Mouse (Mus musculus): ENCODE results near the gene Akr1a1.
A peak's percentile ranks its signal among the peaks of the same experiment; 100 is the strongest.
"Not testable (repeated sequence)": the region's sequence is repeated elsewhere in the genome, so short reads cannot be mapped to it uniquely, and the experiment has no call there.

Gene Akr1a1

DNA sequence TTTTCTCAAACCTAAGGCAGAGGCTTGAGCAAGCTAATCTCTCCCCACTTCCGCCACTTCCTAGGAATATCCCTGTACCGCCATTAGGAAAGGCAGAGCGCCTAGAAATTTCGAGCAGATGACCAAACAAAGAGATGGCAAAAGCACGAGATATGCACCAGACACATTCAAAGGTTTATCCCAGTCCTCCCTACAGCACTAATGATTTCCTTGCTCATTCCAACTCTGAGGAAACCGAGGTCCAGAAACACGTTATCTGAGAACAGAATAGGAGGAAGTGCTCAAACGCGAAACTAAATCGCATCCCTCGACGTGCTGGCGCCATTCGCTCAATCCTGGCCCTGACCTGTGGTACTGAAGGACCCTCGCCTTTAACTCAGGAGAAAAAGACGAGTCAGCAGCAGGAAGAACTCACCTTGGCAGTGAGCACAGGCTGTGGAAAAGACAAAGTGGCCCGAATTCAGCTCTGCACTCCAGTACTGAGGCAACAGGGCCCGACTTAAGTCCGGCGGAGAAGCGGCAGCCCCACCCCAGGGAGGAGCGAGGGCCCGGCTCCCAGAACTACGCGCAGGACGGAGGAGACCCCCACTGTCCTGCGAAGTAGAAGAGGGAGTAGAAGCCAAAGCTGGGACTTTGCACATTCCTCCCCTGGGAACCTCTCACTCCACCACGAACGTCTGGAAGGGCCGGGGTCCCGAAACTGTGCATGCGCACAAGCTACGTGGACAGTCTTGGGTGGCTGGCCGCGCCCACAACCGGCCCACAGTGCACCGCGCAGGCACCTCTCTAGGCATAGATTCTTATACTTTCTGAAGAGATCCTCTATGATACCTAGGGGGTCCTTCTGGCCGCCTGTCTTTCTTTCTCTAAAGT lies at the start of gene Akr1a1:
Akr1a1 (minus strand) TSS at position 757 of the 873 bp plus-strand sequence.
- peak; percentile 95 for DNase-seq (ENCODE audit: low spot score)

DNA sequence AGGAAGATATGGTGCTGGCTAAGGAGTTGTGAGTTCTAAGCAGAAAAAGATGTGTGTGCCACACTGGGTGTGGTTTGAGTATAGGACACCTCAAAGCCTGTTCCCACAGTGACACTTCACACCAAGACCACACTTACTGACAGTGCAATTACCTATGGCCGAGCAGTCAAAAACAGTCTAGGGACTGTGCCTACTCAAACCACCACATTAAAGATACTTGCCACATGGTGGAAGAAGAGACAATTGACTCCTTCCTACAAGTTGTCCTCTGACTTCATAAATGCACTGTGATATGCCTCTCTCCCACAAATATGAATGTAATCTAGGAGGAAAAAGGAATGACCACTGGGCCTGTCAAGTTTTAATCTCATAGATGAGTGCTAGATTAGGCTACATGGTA lies 49.5 kb upstream of the Akr1a1 start:
- DNase-seq (ENCODE audit: low spot score): no peak

GRCm38 (mm10) chr4:116698693-116699342 lies 47.3 kb upstream of the Akr1a1 start:
- no peak for DNase-seq (ENCODE audit: low spot score)

DNA sequence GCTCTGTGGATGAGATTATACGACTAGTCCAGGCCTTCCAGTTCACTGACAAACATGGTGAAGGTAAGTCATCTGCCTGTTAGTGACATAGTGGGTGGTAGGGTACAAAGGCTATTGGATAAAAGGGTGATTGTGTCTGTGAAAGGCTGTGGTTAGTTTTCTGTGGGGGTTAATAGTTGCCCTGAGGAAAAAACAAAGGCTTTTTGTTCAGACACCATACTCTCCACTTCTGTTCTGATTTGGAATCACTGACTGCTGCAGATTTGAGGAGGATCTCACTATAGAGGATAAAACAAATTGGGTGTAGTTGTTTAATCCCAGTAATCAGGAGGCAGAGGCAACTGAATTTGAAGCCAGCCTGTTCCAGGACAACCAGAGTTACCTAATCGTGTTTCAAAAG lies 42.3 kb upstream of the Akr1a1 start:
- no peak for DNase-seq (ENCODE audit: low spot score)

DNA sequence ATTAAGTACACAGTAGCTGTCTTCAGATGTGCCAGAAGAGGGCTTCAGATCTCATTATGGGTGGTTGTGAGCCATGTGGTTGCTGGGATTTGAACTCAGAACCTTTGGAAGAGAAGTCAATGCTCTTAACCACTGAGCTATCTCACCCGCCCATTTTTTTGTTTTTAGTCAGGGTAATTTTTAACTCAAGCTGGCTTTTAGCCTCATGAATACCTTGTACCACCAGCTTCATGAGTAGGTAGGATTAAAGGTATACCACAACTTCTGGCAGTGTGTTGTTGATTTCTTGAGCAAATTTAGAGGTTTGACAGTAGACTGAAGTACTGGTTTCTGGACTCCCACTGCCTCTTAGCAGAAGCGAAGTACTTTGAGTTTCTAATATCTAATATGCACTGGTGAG lies 40.7 kb upstream of the Akr1a1 start:
- DNase-seq (ENCODE audit: low spot score): no peak

- DNase-seq (ENCODE audit: low spot score): no peak
Observed at GRCm38 (mm10) chr4:116689309-116689876, 37.9 kb upstream of the Akr1a1 start.

DNA sequence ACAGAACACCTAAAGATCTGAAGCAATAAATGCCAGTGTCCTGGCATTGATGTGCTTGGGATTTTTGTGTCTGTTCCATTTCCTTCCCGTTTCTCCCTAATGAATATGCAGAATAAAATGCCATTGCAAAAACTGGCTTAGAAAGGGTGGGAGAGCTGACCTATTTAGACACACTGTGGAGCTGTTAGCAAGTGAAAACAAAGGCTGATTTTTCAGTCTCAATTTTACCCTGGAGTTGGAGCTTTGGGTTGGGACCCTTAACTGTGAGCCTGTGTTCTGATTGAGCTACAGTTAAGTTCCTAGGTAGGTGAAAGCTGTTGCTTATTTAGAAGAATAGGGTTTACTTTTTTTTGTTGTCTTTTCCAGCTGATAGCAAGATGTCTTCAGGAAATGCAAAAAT lies 35.6 kb upstream of the Akr1a1 start:
- no peak for DNase-seq (ENCODE audit: low spot score)

GRCm38 (mm10) chr4:116685402-116686061 lies 34.1 kb upstream of the Akr1a1 start, which contains the start of gene Prdx1:
Gene Prdx1, plus strand, starts transcription at chr4:116685544.
- peak; percentile 96 for DNase-seq (ENCODE audit: low spot score)

- no peak for DNase-seq (ENCODE audit: low spot score)
Observed at GRCm38 (mm10) chr4:116684665-116685064, 33.2 kb upstream of the Akr1a1 start.

DNA sequence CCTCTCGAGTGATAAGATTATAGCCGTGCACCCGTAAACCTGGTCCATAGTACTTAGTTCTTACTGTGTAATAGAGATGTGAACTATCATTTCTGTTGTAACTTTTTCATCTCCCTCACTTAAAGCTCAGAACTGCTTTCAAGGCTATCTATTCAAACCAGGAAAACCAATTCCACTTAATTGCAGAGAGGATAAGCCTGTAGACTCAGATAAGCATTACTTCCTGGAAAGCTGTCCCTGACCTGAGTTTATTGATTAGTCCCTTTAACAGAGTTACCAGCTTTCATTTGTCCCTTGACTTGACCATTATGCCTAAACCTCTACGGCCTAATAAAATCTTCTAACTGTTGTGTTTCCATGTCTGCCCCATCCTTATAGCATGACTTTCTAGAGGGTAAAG lies 32.5 kb upstream of the Akr1a1 start:
- DNase-seq (ENCODE audit: low spot score): no peak

- not testable (repeated sequence) for DNase-seq (ENCODE audit: low spot score)
Observed at GRCm38 (mm10) chr4:116680521-116680920, 29.0 kb upstream of the Akr1a1 start.

GRCm38 (mm10) chr4:116679141-116679540 lies 27.7 kb upstream of the Akr1a1 start:
- no peak for DNase-seq (ENCODE audit: low spot score)

DNA sequence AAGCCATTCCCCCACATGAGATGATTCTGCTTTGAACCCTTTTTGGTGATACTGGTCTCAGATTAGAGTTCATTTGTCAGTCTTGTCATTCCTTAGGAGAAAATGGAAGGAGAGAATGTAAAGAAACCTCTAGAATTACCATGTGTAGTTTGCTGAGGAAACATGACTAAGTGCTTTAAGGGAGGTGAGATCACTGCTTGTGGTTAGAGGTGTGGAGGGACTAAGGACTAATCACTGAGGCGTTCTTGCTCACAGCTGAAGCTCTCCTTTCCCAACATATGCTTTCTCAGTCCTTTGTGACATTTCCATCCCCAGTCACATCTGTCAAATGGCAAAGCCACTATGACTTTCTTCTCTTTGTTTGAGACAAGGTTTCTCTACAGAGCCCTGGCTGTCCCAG lies 26.3 kb upstream of the Akr1a1 start:
- no peak for DNase-seq (ENCODE audit: low spot score)

DNA sequence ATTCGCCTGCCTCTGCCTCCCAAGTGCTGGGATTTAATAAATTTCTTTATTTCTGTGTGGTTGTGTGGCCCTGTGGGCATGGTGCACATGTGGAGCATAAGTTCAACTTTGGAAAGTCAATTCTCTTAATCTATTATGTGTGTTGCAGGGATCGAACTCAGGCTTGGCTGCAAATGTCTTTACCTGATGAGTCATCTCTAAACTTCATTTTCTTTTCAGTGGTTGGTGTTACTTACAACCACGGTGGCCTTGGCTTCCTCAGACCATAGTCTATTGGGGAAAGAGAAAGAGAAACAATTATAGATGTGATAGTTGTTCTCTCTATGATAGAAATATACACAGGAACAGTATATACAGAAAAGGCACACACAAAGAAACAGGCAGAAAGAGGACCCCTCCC lies 24.5 kb upstream of the Akr1a1 start:
- DNase-seq (ENCODE audit: low spot score): no peak

GRCm38 (mm10) chr4:116674761-116675160 lies 23.3 kb upstream of the Akr1a1 start:
- not testable (repeated sequence) for DNase-seq (ENCODE audit: low spot score)

DNA sequence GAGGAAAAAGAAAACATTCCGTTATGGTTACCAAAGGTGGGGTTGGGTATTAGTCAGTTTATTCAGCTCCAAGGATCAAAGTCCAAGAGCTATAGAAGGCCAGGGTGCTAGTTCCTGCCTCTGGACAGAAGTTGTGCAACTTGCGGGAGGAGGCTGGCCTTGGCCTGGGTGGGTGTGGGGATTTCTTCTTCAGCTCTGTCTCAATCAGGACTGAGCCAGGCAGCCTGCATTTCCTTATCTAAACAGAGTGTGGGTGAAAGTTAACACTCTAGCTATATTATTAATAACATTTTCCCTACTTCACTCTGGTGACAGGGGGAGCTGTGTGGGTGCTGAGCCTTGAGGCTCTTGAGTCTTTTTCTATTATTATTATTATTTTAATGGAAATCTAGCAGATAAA lies 21.3 kb upstream of the Akr1a1 start:
- DNase-seq (ENCODE audit: low spot score): peak; percentile 90

- no peak for DNase-seq (ENCODE audit: low spot score)
Observed at GRCm38 (mm10) chr4:116669291-116669690, 17.8 kb upstream of the Akr1a1 start.

DNA sequence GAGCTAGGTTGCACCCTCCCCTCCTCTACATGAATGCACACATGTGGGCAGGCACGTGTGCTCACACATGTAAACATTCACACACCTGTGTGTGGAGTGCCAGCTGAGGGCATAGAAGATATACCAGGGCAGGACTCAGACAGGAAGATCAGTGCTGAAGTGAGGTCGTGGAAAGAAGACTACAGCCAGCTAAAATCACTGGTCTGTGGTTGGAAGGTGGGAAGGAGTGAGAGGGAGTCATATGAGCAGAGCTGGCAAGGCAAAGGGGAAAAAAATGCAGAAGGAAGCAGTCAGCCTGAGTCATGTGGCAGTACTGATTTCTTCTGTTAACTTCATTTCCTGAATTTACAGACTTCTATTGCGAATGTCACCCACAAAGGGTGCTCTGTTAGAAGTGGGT lies 16.7 kb upstream of the Akr1a1 start:
- DNase-seq (ENCODE audit: low spot score): no peak

GRCm38 (mm10) chr4:116666625-116667024 lies 15.1 kb upstream of the Akr1a1 start:
- no peak for DNase-seq (ENCODE audit: low spot score)

DNA sequence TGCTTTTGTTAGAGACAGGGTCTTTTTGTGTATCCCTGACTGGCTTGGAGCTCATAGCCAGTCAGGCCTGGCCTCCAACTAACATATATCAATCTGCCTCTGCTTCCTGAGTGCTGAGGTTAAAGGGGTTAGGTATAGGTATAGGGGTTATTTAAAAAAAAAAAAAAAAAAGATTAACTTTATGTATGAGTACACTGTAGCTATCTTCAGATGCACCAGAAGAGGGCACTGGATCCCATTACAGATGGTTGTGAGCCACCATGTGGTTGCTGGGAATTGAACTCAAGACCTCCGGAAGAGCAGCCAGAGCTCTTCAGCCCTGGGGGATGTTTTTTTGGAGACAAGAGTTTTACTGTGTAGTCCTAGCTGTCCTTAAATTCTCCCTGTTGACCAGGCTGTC lies 10.5 kb upstream of the Akr1a1 start:
- DNase-seq (ENCODE audit: low spot score): no peak

- DNase-seq (ENCODE audit: low spot score): no peak
Observed at GRCm38 (mm10) chr4:116660829-116661228, 9.3 kb upstream of the Akr1a1 start.

GRCm38 (mm10) chr4:116659916-116660315 lies 8.4 kb upstream of the Akr1a1 start:
- not testable (repeated sequence) for DNase-seq (ENCODE audit: low spot score)

All from yolk sac, embryonic 10.5 days (tissue).